Mouse (Mus musculus) c-Kit-positive CD71-positive TER-119-positive erythroid progenitor cells, embryonic 14.5 days (primary cell): Measurements from ENCODE around the gene Ticam1.
A peak's percentile ranks its signal among the peaks of the same experiment; 100 is the strongest.

Experiments
- DNase-seq: peaks from one replicate; pipeline ENCODE4 v3.0.0-alpha.2; 2013; ENCODE audit warnings: low spot score

Ticam1 gene

DNA sequence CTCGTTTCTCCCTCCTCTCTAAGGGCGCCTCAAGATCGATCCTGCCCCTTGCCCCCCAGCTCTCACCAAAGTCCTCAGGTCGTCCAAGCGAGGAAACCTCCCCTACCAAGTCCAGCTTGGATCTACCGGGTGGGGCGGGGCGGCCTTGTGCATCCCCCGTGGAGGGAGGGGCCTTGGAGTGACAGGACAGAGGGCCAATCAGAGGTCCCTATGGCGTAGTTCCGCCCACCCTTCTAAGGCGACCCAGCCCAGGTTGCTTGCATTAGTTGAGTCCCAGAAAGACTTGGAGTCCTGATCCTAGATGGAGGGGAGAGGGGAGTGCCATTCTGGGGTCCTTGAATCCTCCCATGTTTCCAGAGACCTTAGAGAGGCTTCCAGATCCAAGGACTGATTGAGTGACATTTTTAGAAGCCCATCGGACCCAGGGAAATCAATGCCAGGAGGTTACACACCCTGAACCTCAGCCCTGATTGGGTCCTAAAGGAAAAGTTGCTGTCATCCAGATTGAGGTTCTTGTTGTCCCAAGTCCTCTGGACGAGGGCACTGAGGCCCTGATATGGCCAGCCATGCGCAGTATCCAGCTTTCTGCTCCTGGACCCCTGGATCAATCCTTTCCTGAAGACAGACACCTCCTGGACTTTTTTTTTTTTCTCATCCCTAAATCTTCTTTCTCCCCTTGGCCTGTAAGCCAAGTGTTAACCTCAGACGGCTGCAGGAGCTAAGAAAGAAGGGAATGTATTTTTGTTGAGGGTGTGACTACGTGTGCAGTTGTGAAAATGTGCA is 14.0 kb upstream of the Ticam1 start:
- peak; percentile 90 for DNase-seq

GRCm38 (mm10) chr17:56289371-56290331 is 13.1 kb upstream of the Ticam1 start:
- no peak for DNase-seq

DNA sequence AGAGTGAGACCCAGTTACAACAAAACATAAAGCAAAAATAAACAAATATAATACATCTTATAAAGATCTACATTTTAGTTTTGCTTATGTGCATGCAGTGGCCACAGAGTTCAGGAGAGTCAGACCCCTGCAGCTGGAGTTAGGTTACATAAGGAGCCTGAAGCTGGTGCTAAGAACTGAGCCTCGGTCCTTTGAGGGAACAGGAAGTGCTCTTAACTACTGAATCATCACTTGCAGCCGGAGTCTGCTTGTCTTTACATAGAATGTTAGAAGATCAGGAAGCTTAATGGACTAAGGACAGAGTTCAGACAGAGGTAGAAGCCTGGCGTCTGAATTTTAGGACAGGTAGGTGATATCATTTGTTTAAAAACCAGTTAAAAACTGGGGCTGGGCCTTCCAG is 12.3 kb upstream of the Ticam1 start:
- DNase-seq = no peak

- DNase-seq = no peak
Measured at GRCm38 (mm10) chr17:56287830-56288229, 11.2 kb upstream of the Ticam1 start.

DNA sequence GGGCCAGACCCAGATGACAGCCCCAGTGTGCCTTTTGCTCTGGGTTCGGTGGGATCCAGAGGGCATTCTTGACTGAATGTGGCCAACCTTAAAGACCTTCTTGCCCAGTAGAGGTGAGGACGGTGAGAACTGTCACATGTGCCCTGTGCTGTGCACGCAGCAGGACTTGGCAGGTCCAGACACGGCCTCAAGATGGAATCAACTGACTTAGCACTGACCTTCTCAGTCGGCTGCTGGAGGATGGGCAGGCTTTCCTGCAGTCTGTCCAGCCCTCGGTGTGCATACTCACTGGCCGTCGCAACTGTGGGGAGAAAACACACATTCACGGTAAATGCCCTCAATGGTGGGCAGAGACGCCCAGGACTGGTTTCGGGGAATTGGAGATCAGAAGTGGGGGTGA is 9.4 kb upstream of the Ticam1 start:
- no peak for DNase-seq

GRCm38 (mm10) chr17:56283316-56283715 is 6.7 kb upstream of the Ticam1 start:
- no peak for DNase-seq

DNA sequence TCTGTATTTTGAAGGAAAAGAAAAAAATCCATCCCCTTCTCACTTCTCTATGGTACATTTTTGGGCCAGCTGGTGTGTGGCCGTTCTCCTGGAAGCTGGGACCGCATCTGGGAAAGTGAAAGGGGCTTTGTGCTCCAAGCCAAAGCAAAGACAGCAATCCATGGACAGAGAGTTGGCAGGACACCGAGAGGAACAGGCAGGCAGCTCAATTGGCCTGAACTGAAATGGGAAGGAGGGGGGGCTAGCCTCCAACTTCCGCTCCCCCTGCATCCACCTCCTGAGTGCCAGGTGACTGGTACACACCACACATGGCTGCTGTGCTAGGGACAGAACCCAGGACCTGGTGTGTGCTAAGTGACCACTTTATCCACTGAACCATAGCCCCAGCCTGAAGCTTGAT is 6.2 kb upstream of the Ticam1 start:
- no peak for DNase-seq

DNA sequence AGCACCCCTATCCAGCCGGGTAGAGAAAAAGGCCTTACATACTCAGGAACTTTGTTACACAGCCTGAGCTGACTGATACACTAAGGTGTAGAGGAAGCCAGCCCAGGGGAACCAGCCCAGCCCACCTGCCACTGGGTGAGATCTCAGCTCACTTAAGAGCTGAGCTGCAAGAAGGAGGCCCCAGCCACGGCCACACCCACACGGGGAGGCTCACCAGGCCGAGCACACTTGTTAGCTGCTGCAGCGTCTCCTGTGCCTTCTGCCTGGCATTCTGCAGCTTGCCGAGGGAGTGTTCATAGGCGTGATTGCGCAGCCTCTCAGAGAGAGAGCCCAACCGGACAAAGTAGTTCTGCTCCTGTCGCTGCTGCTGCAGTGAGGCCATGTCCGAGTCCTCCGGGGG is 4.6 kb upstream of the Ticam1 start:
- DNase-seq = no peak

- no peak for DNase-seq
Measured at GRCm38 (mm10) chr17:56279481-56280155, 3.0 kb upstream of the Ticam1 start.

GRCm38 (mm10) chr17:56278340-56278739 is 1.8 kb upstream of the Ticam1 start:
- no peak for DNase-seq

DNA sequence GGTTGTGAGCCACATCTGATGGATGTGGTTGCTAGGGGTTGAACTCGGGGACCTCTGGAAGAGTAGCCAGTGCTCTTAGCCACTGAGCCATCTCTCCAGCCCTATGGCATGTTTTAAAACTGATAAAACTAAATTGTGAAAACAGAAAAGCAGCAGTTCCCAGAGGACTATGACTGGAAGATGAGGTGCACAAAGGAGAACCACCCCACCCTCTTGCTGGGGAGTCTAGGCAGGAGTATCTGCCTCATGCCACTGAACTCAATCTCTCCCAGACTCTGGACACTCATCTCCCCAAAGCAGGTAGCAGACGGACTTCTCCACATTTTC is 944 bp upstream of the Ticam1 start:
- no peak for DNase-seq

- no peak for DNase-seq
Measured at GRCm38 (mm10) chr17:56275842-56276480, 625 bp downstream of the Ticam1 start.

DNA sequence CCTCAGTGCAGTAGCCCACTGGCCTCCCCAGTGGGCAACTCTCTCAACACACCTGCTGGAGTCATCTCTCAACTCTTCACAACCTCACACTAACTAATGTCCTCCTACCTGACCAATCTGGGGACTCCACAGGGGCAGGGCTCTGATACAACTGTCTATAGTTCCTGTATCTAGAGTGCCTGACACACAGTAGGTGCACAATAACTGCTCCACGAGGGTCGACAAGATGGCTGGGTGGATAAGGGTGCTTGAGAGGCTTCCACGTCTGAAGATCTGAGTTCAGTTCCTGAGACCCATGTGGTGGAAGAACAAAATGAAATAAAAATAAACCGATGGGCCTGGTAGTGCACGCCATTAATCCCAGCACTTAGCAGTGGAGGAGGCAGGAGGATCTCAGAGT is 2.6 kb downstream of the Ticam1 start:
- DNase-seq = no peak

GRCm38 (mm10) chr17:56273482-56273881 is 3.1 kb downstream of the Ticam1 start:
- DNase-seq = no peak

DNA sequence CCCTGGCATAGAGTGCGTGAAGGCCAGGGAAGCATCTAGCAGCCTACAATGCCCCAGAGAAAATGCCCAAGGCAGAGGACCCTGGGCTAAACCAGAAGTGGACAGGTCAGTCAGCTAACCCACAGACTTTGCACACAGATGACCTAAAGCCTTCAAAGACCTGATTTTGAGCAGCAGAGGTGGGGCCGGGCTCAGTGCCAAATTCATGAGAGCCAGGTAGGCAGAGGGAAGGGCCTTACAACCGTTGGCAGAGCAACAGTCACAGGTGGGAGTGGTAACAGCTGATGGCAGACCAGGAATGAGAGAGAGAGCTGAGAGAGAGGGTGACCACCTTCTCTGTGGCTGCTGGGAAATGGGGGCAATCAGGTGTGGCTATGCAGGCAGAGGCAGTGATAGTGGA is 3.9 kb downstream of the Ticam1 start:
- no peak for DNase-seq

- DNase-seq = no peak
Measured at GRCm38 (mm10) chr17:56271609-56272253, 4.9 kb downstream of the Ticam1 start.

DNA sequence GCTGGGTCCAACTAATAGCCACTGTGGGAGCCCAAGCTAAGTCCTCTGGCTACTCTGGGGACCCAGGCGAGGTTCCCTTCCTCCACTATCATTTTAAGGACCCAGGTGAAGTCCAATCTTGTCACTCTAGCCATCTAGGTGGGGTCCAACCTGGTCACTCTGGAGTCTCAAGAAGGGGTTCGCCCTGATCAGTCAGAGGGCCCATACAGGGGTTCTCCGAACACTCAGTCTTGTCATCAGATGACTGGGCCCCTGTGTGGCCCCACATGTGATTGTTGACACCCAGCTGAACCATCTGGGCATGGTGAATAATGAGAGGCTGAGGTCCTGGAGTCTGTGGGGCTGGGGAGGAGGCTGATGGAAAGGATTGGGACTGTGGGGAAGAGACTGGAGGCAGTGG is 6.8 kb downstream of the Ticam1 start:
- no peak for DNase-seq

- peak; percentile 72 for DNase-seq
Measured at GRCm38 (mm10) chr17:56269153-56269630, 7.4 kb downstream of the Ticam1 start.

- DNase-seq = no peak
Measured at GRCm38 (mm10) chr17:56266271-56266670, 10.3 kb downstream of the Ticam1 start.

DNA sequence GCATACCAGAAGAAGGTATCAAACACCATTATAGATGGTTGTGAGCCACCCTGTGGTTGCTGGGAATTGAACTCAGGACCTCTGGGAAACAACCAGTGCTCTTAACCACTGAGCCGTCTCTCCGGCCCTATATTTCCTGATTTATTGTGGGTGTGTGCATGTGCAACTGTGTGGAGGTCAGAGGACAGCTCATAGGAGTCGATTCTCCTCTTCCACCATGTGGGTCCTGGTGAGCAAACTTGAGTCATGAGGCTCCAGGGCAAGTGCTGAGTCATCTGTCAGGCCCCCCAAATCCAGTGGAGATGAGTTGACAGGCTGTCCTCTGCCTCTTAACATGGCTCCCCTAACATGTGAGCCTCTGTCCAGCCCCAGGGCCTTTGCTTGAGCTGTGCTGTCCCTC is 10.7 kb downstream of the Ticam1 start:
- no peak for DNase-seq

- DNase-seq = no peak
Measured at GRCm38 (mm10) chr17:56265011-56265410, 11.6 kb downstream of the Ticam1 start.

- DNase-seq = peak; percentile 70
Measured at GRCm38 (mm10) chr17:56264020-56264419, 12.6 kb downstream of the Ticam1 start.
